Mouse (Mus musculus): Measurements from ENCODE around the gene Bbs12. TPM values are rescaled to one million over a fixed set of nuclear protein-coding genes. Genes with fewer than 3 reads are reported as not detected.

Gene Bbs12
- 5.6 and 6.5 TPM in 2 replicates for polyA plus RNA-seq (2015; fragmentation: Nextera tagmentation; extraction: Ambion mirVana)

GRCm38 (mm10) chr3:37312370-37312941 lies at the start of gene Bbs12, which contains the start of gene Cetn4:
Gene Bbs12 (plus strand): TSS chr3:37312554.
Gene Cetn4 (minus strand): TSS chr3:37312708.
- ATAC-seq (ENCODE audit: insufficient read depth, low FRiP score), result peak; percentile 100
- H3K9me3 ChIP-seq (replicated peaks; ENCODE audit: control insufficient read depth, low read length), result no peaks in the 10 kb centered on the region
- no peaks in the 10 kb centered on the region for H3K27me3 ChIP-seq (ENCODE audit: control insufficient read depth, insufficient read depth, low read length)
- peak within 1 kb of the TSS; percentile 88 for H3K4me3 ChIP-seq (replicated peaks; ENCODE audit: low read length)
- peaks cover 9% of the 10 kb centered on the region; the same call in 1 of the 2 replicates for H3K4me1 ChIP-seq (ENCODE audit: control insufficient read depth, insufficient read depth, low read length)
- no peaks in the 10 kb centered on the region for H3K36me3 ChIP-seq (ENCODE audit: control insufficient read depth, insufficient read depth, low read length)
- under 1% methylated on average over 54 of the region's 54 CpGs for WGBS
- peak within 1 kb of the TSS; percentile 84 for H3K4me2 ChIP-seq (ENCODE audit: low read depth, low read length)
- H3K9ac ChIP-seq (ENCODE audit: low read length), result peak within 1 kb of the TSS; percentile 94
- peak within 1 kb of the TSS; percentile 73 for H3K27ac ChIP-seq (ENCODE audit: low read length)

GRCm38 (mm10) chr3:37268338-37268737 lies 44.0 kb upstream of the Bbs12 start:
- no peak overlapping the region for H3K27ac ChIP-seq (ENCODE audit: low read length)
- H3K9ac ChIP-seq (ENCODE audit: low read length), result no peak overlapping the region
- no peak for ATAC-seq (ENCODE audit: insufficient read depth, low FRiP score)
- no peak overlapping the region for H3K4me3 ChIP-seq (replicated peaks; ENCODE audit: low read length)
- WGBS, result 83% methylated on average over 11 of the region's 11 CpGs
- no peak overlapping the region for H3K4me2 ChIP-seq (ENCODE audit: low read depth, low read length)
- no peaks in the 10 kb centered on the region for H3K27me3 ChIP-seq (ENCODE audit: control insufficient read depth, insufficient read depth, low read length)
- H3K9me3 ChIP-seq (replicated peaks; ENCODE audit: control insufficient read depth, low read length), result no peaks in the 10 kb centered on the region
- H3K4me1 ChIP-seq (ENCODE audit: control insufficient read depth, insufficient read depth, low read length), result no peaks in the 10 kb centered on the region
- H3K36me3 ChIP-seq (ENCODE audit: control insufficient read depth, insufficient read depth, low read length), result no peaks in the 10 kb centered on the region

GRCm38 (mm10) chr3:37269926-37270325 lies 42.4 kb upstream of the Bbs12 start:
- no peaks in the 10 kb centered on the region for H3K9me3 ChIP-seq (replicated peaks; ENCODE audit: control insufficient read depth, low read length)
- H3K4me3 ChIP-seq (replicated peaks; ENCODE audit: low read length), result no peak overlapping the region
- ATAC-seq (ENCODE audit: insufficient read depth, low FRiP score), result no peak
- H3K4me2 ChIP-seq (ENCODE audit: low read depth, low read length), result no peak overlapping the region
- no peaks in the 10 kb centered on the region for H3K36me3 ChIP-seq (ENCODE audit: control insufficient read depth, insufficient read depth, low read length)
- H3K27ac ChIP-seq (ENCODE audit: low read length), result no peak overlapping the region
- no peak overlapping the region for H3K9ac ChIP-seq (ENCODE audit: low read length)
- H3K4me1 ChIP-seq (ENCODE audit: control insufficient read depth, insufficient read depth, low read length), result no peaks in the 10 kb centered on the region
- no peaks in the 10 kb centered on the region for H3K27me3 ChIP-seq (ENCODE audit: control insufficient read depth, insufficient read depth, low read length)
- 93% methylated on average over 4 of the region's 4 CpGs for WGBS

GRCm38 (mm10) chr3:37271209-37271608 lies 41.1 kb upstream of the Bbs12 start:
- no peaks in the 10 kb centered on the region for H3K36me3 ChIP-seq (ENCODE audit: control insufficient read depth, insufficient read depth, low read length)
- H3K4me3 ChIP-seq (replicated peaks; ENCODE audit: low read length), result no peak overlapping the region
- WGBS, result 4% methylated on average over 1 of the region's 1 CpGs
- H3K9me3 ChIP-seq (replicated peaks; ENCODE audit: control insufficient read depth, low read length), result no peaks in the 10 kb centered on the region
- H3K27me3 ChIP-seq (ENCODE audit: control insufficient read depth, insufficient read depth, low read length), result no peaks in the 10 kb centered on the region
- ATAC-seq (ENCODE audit: insufficient read depth, low FRiP score), result no peak
- H3K9ac ChIP-seq (ENCODE audit: low read length), result no peak overlapping the region
- no peak overlapping the region for H3K27ac ChIP-seq (ENCODE audit: low read length)
- no peaks in the 10 kb centered on the region for H3K4me1 ChIP-seq (ENCODE audit: control insufficient read depth, insufficient read depth, low read length)
- no peak overlapping the region for H3K4me2 ChIP-seq (ENCODE audit: low read depth, low read length)

- no peak overlapping the region for H3K9ac ChIP-seq (ENCODE audit: low read length)
Observed at GRCm38 (mm10) chr3:37273092-37273491, 39.3 kb upstream of the Bbs12 start.

GRCm38 (mm10) chr3:37274661-37275060 lies 37.7 kb upstream of the Bbs12 start:
- H3K27ac ChIP-seq (ENCODE audit: low read length), result no peak overlapping the region
- no peak for ATAC-seq (ENCODE audit: insufficient read depth, low FRiP score)
- WGBS, result 72% methylated on average over 6 of the region's 6 CpGs
- H3K27me3 ChIP-seq (ENCODE audit: control insufficient read depth, insufficient read depth, low read length), result no peaks in the 10 kb centered on the region
- H3K9ac ChIP-seq (ENCODE audit: low read length), result no peak overlapping the region
- no peaks in the 10 kb centered on the region for H3K4me1 ChIP-seq (ENCODE audit: control insufficient read depth, insufficient read depth, low read length)
- no peak overlapping the region for H3K4me2 ChIP-seq (ENCODE audit: low read depth, low read length)
- no peak overlapping the region for H3K4me3 ChIP-seq (replicated peaks; ENCODE audit: low read length)
- H3K36me3 ChIP-seq (ENCODE audit: control insufficient read depth, insufficient read depth, low read length), result no peaks in the 10 kb centered on the region
- no peaks in the 10 kb centered on the region for H3K9me3 ChIP-seq (replicated peaks; ENCODE audit: control insufficient read depth, low read length)

More at GRCm38 (mm10) chr3:37273092-37273491, 39.3 kb upstream of the Bbs12 start:
- Histone ChIP-seq H3K36me3 (ENCODE audit: control insufficient read depth, insufficient read depth, low read length) (no peaks in the 10 kb centered on the region), H3K9me3 (replicated peaks; ENCODE audit: control insufficient read depth, low read length) (no peaks in the 10 kb centered on the region), H3K4me1 (ENCODE audit: control insufficient read depth, insufficient read depth, low read length) (no peaks in the 10 kb centered on the region), H3K27ac (ENCODE audit: low read length) (no peak overlapping the region), H3K4me3 (replicated peaks; ENCODE audit: low read length) (no peak overlapping the region), H3K27me3 (ENCODE audit: control insufficient read depth, insufficient read depth, low read length) (no peaks in the 10 kb centered on the region), H3K4me2 (ENCODE audit: low read depth, low read length) (no peak overlapping the region)
- WGBS, result 76% methylated on average over 7 of the region's 7 CpGs
- ATAC-seq (ENCODE audit: insufficient read depth, low FRiP score), result no peak

- Histone ChIP-seq H3K4me1 (ENCODE audit: control insufficient read depth, insufficient read depth, low read length) (no peaks in the 10 kb centered on the region), H3K36me3 (ENCODE audit: control insufficient read depth, insufficient read depth, low read length) (no peaks in the 10 kb centered on the region), H3K9ac (ENCODE audit: low read length) (no peak overlapping the region), H3K27me3 (ENCODE audit: control insufficient read depth, insufficient read depth, low read length) (no peaks in the 10 kb centered on the region), H3K4me2 (ENCODE audit: low read depth, low read length) (no peak overlapping the region), H3K9me3 (replicated peaks; ENCODE audit: control insufficient read depth, low read length) (no peaks in the 10 kb centered on the region), H3K27ac (ENCODE audit: low read length) (no peak overlapping the region), H3K4me3 (replicated peaks; ENCODE audit: low read length) (no peak overlapping the region)
- no peak for ATAC-seq (ENCODE audit: insufficient read depth, low FRiP score)
- WGBS, result 78% methylated on average over 1 of the region's 1 CpGs
Observed at GRCm38 (mm10) chr3:37280221-37280620, 32.1 kb upstream of the Bbs12 start.

- H3K9ac ChIP-seq (ENCODE audit: low read length), result no peak overlapping the region
- H3K36me3 ChIP-seq (ENCODE audit: control insufficient read depth, insufficient read depth, low read length), result no peaks in the 10 kb centered on the region
- no peak overlapping the region for H3K4me3 ChIP-seq (replicated peaks; ENCODE audit: low read length)
- no peak overlapping the region for H3K27ac ChIP-seq (ENCODE audit: low read length)
- WGBS, result 61% methylated on average over 8 of the region's 8 CpGs
- ATAC-seq (ENCODE audit: insufficient read depth, low FRiP score), result no peak
- H3K4me2 ChIP-seq (ENCODE audit: low read depth, low read length), result no peak overlapping the region
- no peaks in the 10 kb centered on the region for H3K4me1 ChIP-seq (ENCODE audit: control insufficient read depth, insufficient read depth, low read length)
- H3K27me3 ChIP-seq (ENCODE audit: control insufficient read depth, insufficient read depth, low read length), result no peaks in the 10 kb centered on the region
- H3K9me3 ChIP-seq (replicated peaks; ENCODE audit: control insufficient read depth, low read length), result no peaks in the 10 kb centered on the region
Observed at GRCm38 (mm10) chr3:37280871-37281270, 31.5 kb upstream of the Bbs12 start.

GRCm38 (mm10) chr3:37282299-37282922 lies 29.9 kb upstream of the Bbs12 start:
- 82% methylated on average over 11 of the region's 11 CpGs for WGBS
- ATAC-seq (ENCODE audit: insufficient read depth, low FRiP score), result no peak
- Histone ChIP-seq H3K27ac (ENCODE audit: low read length) (no peak overlapping the region), H3K4me3 (replicated peaks; ENCODE audit: low read length) (no peak overlapping the region), H3K27me3 (ENCODE audit: control insufficient read depth, insufficient read depth, low read length) (no peaks in the 10 kb centered on the region), H3K36me3 (ENCODE audit: control insufficient read depth, insufficient read depth, low read length) (no peaks in the 10 kb centered on the region), H3K9me3 (replicated peaks; ENCODE audit: control insufficient read depth, low read length) (no peaks in the 10 kb centered on the region), H3K9ac (ENCODE audit: low read length) (no peak overlapping the region), H3K4me1 (ENCODE audit: control insufficient read depth, insufficient read depth, low read length) (no peaks in the 10 kb centered on the region), H3K4me2 (ENCODE audit: low read depth, low read length) (no peak overlapping the region)

Data from stomach, embryonic 16.5 days (tissue).